Mouse (Mus musculus) brown adipose tissue, adult 24 weeks (tissue): ENCODE data around the gene Ten1. TPM values are rescaled to one million over a fixed set of nuclear protein-coding genes. Genes with fewer than 3 reads are reported as not detected.

Experiments
- H3K27ac ChIP-seq: fragments of 200-500 bp; replicated peaks from 2 replicates; pipeline ENCODE4 v1.5.1; 2012; ENCODE audit warnings: low read depth, mild to moderate bottlenecking, low read length
- H3K4me1 ChIP-seq: fragments of 200-500 bp; 2 replicates; pipeline ENCODE4 v1.6.1; 2012; ENCODE audit warnings: low read length, mixed read lengths; ENCODE audit not compliant: control insufficient read depth, insufficient read depth, insufficient read length
- H3K4me3 ChIP-seq: fragments of 200-500 bp; 2 replicates; pipeline ENCODE4 v1.5.1; 2012; ENCODE audit warnings: low read depth, mild to moderate bottlenecking, low read length, moderate library complexity; ENCODE audit not compliant: insufficient read depth
- polyA plus RNA-seq: library from polyadenylated mRNA; stranded (reverse); fragments of >200 nt; gene quantifications from 2 replicates; pipeline ENCODE4 v1.2.4, GENCODE M21; 2012; ENCODE audit not compliant: missing spikeins, insufficient read depth, insufficient read length

The Ten1 gene
- 4.3 and 7.6 TPM in 2 replicates for polyA plus RNA-seq

- H3K27ac ChIP-seq, result peak within 1 kb of the TSS; percentile 95
- peaks cover 2% of the 10 kb centered on the region; the same call in 1 of the 2 replicates for H3K4me1 ChIP-seq
- H3K4me3 ChIP-seq, result peak within 1 kb of the TSS; percentile 91
These were observed at the start of gene Ten1, which contains the start of gene Acox1 for GRCm38 (mm10) chr11:116198639-116199531. Gene Ten1, plus strand, starts transcription at chr11:116198855. Gene Acox1, minus strand, starts transcription at chr11:116199045.

- Histone ChIP-seq H3K4me3 (no peak overlapping the region), H3K4me1 (no peaks in the 10 kb centered on the region), H3K27ac (no peak overlapping the region)
These were observed 49.3 kb upstream of the Ten1 start for GRCm38 (mm10) chr11:116149341-116149740.

GRCm38 (mm10) chr11:116150960-116151359, 47.7 kb upstream of the Ten1 start:
- Histone ChIP-seq H3K27ac (no peak overlapping the region), H3K4me1 (no peaks in the 10 kb centered on the region), H3K4me3 (no peak overlapping the region)

- H3K4me1 ChIP-seq, result no peaks in the 10 kb centered on the region
- H3K4me3 ChIP-seq, result no peak overlapping the region
- H3K27ac ChIP-seq, result no peak overlapping the region
These were observed 37.3 kb upstream of the Ten1 start for GRCm38 (mm10) chr11:116161312-116161711.

- no peak overlapping the region for H3K4me3 ChIP-seq
- no peaks in the 10 kb centered on the region for H3K4me1 ChIP-seq
- no peak overlapping the region for H3K27ac ChIP-seq
These were observed 36.5 kb upstream of the Ten1 start for GRCm38 (mm10) chr11:116162146-116162545.

- Histone ChIP-seq H3K4me3 (no peak overlapping the region), H3K4me1 (no peaks in the 10 kb centered on the region), H3K27ac (no peak overlapping the region)
These were observed 35.7 kb upstream of the Ten1 start for GRCm38 (mm10) chr11:116163002-116163401.

- peak overlapping the region; percentile 74 for H3K4me3 ChIP-seq
- H3K27ac ChIP-seq, result peak overlapping the region; percentile 59
- H3K4me1 ChIP-seq, result no peaks in the 10 kb centered on the region
These were observed 31.4 kb upstream of the Ten1 start for GRCm38 (mm10) chr11:116167232-116167631.

GRCm38 (mm10) chr11:116167884-116168439, 30.7 kb upstream of the Ten1 start, which contains the start of gene Fbf1:
Gene Fbf1, minus strand, starts transcription at chr11:116168166.
- Histone ChIP-seq H3K4me1 (no peaks in the 10 kb centered on the region), H3K27ac (peak within 1 kb of the TSS; percentile 59), H3K4me3 (peak within 1 kb of the TSS; percentile 74)

- H3K4me1 ChIP-seq, result no peaks in the 10 kb centered on the region
- H3K27ac ChIP-seq, result no peak overlapping the region
- H3K4me3 ChIP-seq, result no peak overlapping the region
These were observed 29.4 kb upstream of the Ten1 start for GRCm38 (mm10) chr11:116169214-116169613.

- Histone ChIP-seq H3K27ac (no peak overlapping the region), H3K4me3 (no peak overlapping the region), H3K4me1 (no peaks in the 10 kb centered on the region)
These were observed 28.5 kb upstream of the Ten1 start for GRCm38 (mm10) chr11:116170003-116170800.

- H3K27ac ChIP-seq, result no peak overlapping the region
- H3K4me3 ChIP-seq, result no peak overlapping the region
- no peaks in the 10 kb centered on the region for H3K4me1 ChIP-seq
These were observed 26.7 kb upstream of the Ten1 start for GRCm38 (mm10) chr11:116171959-116172358.

GRCm38 (mm10) chr11:116174775-116175448, 23.7 kb upstream of the Ten1 start:
- no peak overlapping the region for H3K27ac ChIP-seq
- H3K4me3 ChIP-seq, result no peak overlapping the region
- no peaks in the 10 kb centered on the region for H3K4me1 ChIP-seq

- Histone ChIP-seq H3K4me1 (no peaks in the 10 kb centered on the region), H3K27ac (no peak overlapping the region), H3K4me3 (no peak overlapping the region)
These were observed 22.6 kb upstream of the Ten1 start for GRCm38 (mm10) chr11:116176010-116176409.

GRCm38 (mm10) chr11:116178411-116179121, 20.1 kb upstream of the Ten1 start:
- H3K4me1 ChIP-seq, result no peaks in the 10 kb centered on the region
- H3K4me3 ChIP-seq, result no peak overlapping the region
- no peak overlapping the region for H3K27ac ChIP-seq
